Mouse (Mus musculus): Measurements from ENCODE around the gene Btbd18. TPM values are rescaled to one million over a fixed set of nuclear protein-coding genes. Genes with fewer than 3 reads are reported as not detected.
"Not testable (repeated sequence)": the region's sequence is repeated elsewhere in the genome, so short reads cannot be mapped to it uniquely, and the experiment has no call there.

The Btbd18 gene
- total RNA-seq, 2 experiments from 2014 or later = 0.09 TPM; not detected in 1

DNA sequence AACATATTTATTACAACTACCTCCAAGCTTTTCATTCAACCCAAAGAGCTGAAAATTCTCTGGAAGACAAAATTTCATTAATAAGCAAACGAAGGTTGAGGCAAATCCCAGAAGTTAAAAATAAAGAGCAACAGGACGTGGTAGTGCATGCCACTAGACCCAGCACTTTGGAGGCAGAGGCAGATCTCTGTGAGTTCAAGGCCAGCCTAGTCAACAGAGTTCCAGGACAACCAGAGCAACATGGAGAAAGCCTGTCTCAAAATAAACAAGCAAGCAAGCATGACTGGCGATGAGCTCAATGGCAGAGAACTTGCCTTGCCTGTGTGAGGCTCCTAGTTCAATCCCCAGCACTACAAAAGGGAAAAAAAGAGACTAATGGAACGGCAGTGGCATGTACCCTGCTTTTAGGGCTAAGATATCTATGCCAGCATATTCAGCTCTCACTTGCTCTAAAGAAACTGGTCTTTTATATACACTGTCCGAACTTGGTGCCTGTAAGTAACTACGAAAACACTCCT lies 11.8 kb upstream of the Btbd18 start:
- no peak for DNase-seq

DNA sequence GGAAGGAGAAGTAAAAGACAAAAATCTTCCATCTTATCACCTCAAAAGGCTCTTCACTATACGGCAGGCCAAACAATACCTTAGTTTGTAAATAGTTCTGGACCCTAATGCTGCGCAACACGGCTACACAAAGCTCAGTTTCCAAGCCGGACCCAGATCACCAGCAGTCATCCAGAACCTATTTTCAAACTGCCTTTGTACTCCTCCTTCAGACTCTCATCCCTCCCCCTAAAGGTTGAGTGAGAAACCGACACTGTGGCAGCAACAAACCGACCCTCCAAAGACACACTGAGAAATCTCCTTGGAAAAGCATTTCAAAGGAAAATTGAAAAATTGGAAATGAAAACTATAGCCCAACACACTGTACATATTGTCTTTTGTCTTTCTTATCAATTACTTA lies 10.5 kb upstream of the Btbd18 start:
- no peak for DNase-seq

DNA sequence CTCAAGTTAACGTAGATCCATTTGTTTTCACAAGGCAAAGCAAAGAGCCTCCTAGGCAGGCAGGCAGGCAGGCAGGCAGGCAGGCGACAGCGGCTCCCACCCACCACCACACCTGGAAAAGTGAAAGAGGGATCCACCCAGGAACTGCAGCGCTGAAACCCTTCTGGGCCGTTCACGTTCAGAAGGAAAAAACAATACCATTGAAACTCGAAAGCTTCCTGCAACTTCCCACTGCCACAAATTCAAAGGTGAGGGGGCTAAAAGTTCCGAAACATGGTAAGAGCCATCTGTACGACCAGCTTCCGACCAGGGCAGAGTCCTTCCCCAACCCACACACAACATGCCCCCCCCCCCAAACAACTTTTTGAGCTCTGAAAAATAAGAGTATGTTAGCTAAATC lies 9.2 kb upstream of the Btbd18 start:
- no peak for DNase-seq

DNA sequence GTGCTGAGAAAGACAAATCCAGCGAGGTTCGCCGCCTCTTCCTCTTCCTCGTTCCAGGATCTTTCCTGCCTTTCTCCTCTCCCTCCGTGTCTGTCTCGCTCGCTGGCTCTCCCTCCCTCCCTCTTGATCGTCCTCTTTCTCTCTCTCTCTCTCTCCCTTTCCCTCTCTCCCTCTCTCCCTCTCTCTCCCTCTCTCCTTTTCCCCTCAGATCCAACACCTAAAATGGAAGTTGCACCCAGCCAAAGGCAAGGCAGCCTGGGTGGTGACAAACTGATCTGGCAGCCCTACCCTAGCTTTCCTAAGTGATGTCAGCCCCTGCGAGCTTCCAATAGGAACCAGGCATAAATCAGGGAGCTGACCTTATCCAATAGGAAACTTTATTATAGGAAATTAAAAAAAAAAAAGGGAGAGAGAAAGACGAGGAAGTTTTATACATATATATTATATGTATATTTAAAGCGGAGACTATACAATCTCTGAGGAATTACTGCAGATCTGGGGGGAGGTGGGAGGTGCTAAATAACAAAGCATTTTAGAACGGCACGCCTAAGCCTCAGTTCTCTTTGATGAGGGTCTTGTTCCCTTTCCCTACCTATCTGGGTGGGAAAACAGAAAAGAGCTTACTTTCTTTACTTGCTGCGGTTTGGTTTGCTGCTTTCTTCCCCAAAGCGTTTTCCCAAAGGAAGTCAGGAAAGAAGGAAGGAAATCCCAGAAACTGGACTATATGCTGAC lies 8.2 kb upstream of the Btbd18 start, which contains the start of gene Ctnnd1:
Gene Ctnnd1 (minus strand): TSS at position 302 of the 732 bp plus-strand sequence.
- DNase-seq = peak; percentile 74

DNA sequence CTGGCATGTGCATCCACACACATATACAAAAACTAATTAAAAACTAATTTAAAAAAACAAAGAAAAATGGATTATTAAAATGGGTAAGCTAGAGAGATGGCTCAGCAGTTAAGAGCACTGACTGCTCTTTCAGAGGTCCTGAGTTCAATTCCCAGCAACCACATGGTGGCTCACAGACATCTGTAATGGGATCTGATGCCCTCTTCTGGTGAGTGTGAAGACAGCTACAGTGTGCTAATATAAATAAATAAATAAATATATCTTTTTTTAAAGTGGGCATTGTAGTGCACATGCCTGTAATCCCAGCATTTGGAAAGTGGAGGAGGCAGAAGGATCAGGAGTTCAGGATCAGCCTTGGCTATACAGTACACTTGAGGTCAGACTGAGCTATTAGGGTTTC lies 5.5 kb upstream of the Btbd18 start:
- DNase-seq = no peak

DNA sequence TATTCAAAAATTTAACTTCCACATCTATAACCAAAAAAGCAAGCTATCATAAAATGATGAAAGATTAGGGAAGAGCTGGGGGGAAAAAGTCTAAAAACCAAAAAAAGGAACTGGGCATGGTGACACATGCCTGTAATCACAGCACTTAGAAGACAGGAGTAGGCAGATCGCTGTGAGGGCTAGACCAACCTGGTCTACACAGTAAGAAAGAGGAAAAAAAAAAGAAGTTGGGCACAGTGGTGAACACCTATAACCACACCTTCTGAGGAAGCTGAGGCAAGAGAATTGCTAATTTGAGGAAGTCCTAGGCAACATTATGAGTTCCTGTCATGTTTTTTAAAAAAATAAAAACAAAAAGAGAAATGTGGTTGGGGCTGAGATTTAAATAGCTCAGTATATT lies 3.0 kb upstream of the Btbd18 start:
- no peak for DNase-seq

DNA sequence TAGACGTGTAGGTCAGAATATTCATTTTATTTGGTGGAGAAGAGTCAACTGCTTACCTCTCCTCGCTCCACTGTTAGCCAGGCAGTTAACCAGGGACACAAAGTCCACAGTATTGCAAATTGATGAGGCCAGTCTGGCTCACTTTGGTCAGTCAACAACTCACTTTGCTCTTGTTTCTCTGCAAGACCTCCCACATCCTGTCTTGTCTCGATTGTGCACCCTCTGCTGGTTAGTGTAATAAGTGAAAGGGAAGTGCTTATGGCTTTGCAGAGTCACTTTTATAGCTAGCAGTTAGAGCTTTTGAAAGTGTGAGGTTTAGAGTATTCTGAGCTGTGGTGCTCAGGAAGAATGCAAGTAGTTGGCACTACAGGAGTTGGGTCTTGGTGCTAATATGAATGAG lies 1.4 kb downstream of the Btbd18 start:
- DNase-seq = no peak

DNA sequence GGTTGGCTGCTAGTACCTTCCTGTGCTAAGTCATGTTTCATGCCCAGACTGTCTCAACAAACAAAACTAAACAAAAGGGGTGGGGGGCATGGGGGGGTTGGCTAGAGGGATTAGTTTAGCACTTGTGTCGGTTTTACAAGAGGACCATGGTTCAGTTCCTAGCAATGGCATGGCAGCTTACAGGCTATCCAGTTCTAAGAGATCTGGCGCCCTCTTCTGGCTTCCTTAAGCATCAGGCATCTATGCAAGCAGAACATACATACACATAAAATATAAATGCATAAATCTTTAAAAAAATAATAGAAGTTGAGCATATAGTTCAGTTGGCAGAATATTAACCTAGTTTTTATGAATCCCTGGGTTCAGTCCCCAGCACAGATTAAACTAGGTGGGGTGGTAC lies 4.0 kb downstream of the Btbd18 start:
- DNase-seq = peak; percentile 45

DNA sequence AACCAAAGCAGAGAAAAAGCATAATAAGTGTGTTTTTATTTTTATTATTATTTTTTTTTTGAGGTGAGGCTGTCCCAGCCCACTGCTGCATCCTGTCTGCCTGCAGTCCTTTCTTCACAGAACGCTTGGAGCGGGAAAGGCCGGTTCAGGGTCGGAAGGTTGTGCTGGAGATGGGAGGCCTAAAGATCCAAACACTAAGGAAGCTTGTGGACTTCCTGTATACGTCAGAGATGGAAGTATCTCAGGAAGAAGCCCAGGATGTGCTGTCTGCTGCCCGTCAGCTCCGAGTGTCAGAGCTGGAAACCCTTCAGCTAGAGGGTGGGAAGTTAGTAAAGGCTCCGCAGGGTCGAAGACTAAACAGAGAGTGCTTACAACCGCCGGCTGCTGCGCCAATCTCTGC lies 7.2 kb downstream of the Btbd18 start:
- no peak for DNase-seq

DNA sequence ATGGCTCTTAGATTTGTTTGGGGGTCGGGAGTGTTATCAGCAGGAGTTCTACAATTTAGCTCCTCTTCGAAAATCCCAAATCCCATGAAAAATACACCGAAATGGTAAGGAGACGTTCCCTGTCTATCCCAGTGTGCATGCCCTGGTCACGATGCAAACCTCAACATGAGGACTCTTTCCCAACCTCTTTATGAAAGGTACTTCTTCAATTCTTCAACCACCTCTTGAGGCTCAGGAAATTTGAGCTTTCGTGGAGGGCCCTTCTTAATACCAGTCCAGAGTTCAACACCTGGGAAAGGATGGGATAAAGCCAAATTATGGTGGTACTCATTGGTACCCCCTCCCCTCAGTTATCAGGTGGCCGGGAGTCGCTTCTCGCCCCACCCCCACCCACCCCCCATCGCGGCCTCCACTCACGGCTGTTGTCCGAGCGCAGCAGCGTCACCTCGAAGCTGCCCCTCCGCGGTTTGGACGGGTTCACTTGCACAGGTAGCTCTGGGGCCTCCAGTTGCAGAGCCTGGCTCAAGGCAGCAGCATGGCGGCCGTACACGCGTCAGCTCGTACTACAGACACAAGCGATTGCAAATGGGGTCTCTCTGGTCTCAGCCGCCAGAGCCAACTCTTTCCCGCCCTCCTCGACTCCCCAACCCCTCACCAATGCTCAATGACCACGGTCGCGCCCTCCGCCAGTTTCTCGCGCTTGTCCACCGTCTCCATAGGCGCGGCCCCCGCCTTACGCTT lies 11.1 kb downstream of the Btbd18 start:
- no peak for DNase-seq

DNA sequence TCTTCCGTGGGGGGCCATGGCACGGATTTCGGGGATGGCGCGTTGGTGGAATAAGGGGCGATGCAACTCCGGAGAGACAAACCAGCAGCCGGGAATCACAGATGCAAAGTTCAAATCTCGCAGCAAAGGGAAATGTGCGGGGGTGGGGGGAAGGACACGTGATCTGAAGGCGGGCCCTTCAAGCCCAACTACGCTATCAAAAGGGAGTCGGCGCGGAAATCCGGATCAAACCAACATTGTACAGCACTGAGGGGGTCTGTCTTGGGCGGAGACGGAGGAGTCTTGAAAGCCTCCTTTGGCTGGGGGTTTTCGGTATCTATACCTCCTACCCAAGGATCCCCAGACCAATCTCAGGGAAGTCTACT lies 11.7 kb downstream of the Btbd18 start, which contains the start of gene Selenoh:
Gene Selenoh (minus strand): TSS at position 202 of the 365 bp plus-strand sequence.
- peak; percentile 71 for DNase-seq

DNA sequence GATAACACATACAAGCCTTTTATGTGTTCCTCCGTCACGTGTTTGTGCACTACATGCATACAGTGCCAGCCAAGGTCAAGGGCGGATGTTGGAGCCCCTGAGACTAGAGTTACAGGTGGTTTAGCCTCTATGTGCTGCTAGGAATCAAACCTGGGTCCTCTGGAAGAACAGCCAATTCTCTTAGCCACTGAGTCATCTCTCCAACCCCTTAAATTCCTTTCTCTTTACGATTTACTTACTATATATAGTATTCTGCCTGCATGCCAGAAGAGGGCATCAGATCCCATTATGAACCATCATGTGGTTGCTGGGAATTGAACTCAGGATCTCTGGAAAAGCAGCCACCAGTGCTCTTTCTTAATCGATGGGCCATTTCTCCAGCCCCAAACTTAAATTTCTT lies 12.7 kb downstream of the Btbd18 start:
- DNase-seq = not testable (repeated sequence)

DNA sequence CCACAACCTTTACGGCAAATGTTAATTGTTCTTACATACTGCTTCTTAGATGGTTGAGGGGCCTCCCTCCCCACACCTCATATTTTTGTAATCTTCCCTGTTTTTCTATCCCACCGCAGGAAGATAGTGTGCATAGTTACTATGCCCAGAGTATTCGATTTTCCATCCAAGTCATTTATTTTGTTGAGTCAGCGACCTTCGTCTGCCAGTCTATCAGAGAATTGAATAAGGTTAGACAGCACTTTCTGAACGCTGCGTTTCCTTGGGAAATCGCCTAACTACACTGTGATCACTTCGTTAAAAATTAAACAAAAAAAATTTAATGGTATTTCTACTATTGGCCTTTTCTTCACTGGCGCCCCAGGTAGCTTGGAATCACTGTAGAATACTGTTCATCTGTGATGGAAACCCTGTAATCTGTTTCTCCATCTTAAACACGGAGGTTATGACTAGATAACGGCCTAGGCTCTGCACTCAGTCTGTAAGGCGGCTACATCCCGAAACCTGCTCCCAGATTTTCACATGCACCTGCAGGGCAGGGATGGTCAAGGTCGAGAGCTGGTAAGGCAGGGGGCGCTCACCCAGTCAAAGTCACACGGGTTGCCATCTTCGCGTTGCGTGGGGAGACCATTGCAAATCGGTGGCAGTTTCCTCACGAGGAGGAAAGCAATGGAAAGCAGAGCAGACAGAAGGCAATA lies 18.5 kb downstream of the Btbd18 start:
- DNase-seq = no peak

DNA sequence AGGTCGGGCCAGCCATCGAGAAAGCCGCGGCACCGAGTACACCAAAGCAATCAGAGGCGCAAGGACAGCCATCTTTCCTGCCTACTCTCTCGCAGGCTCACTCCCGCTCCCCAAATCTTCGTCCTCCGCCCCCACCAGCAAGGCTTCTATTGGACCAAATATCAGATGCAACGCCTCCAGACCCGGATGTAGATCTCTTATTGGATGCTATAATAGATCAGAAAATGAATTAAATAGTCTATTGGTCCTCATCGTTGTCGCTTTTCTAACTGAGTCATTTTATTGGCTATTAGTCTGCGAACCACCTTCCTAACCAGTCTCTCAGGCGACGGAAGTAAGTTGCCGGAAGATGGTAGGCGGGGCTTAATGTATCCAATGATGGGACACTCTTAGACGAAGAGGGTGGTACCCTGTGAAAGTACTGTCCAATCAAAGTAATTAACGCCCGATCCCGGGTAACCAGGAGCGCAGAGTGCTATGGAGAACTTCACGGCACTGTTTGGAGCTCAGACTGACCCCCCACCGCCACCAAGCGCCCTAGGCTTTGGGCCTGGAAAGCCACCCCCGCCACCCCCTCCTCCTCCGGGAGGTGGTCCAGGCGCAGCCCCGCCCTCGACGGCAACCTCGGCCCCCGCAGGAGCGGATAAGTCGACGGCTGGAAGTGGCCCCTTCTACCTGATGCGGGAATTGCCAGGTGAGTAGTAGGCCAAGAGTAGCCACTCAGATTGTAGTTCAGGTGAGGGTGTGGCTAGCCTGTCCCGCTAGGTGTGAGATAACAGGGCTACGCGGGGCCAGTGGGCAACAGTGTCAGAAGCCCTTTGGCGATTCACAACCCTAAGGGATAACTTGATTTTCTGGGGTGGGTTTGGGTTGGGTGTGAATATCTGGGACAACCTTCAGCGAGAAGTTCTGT lies 19.3 kb downstream of the Btbd18 start, which contains the start of the genes Gm28635 and Med19:
Gene Gm28635 (minus strand): TSS at position 74 of the 913 bp plus-strand sequence.
Gene Med19 (plus strand): TSS at position 435 of the 913 bp plus-strand sequence.
- peak; percentile 78 for DNase-seq

DNA sequence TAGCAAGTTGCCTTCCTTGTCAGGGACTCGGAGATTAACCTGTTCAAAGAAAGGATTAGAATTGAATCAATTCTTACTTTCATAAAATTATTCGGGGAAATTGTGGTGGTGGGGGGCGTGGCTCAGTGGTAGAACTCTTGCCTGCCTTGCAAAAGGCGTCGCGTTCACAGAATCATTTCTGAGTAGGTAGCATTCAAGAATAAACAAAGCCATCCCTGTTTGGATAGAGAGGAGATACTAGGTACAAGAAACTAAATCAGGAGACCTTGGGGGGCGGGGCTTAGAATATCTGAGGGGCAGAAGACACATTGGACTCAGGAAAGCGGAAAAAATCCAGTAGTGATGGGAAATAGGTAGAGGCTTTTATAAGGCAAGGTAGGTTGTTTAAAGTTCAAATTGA lies 20.1 kb downstream of the Btbd18 start, which contains the start of gene Tmx2:
Gene Tmx2 (minus strand): TSS at position 125 of the 400 bp plus-strand sequence.
- DNase-seq = no peak

DNA sequence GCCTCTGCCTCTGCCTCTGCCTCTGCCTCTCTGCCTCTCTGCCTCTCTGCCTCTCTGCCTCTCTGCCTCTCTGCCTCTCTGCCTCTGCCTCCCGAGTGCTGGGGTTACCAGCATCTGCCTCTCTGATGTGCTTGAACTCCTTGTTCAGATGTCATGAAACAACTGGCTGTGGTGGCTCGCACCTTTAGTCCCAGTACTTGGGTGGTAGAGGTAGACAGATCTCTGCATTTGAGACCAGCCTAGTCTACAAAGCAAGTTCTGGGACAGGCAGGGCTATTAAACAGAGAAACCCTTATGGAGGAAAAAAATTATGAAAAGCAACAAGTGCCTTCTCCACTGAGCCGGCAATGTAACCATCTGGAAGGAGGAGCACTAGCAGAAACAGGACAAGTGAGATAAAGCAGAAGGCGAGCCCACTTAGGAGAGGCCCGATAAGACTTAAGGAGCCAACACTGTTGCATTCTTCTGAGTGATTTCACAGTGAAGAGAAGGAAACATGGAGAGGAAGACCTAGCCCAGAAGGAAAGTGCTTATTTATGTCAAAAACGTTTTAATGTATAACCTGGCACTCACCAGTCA lies 23.8 kb downstream of the Btbd18 start:
- no peak for DNase-seq

DNA sequence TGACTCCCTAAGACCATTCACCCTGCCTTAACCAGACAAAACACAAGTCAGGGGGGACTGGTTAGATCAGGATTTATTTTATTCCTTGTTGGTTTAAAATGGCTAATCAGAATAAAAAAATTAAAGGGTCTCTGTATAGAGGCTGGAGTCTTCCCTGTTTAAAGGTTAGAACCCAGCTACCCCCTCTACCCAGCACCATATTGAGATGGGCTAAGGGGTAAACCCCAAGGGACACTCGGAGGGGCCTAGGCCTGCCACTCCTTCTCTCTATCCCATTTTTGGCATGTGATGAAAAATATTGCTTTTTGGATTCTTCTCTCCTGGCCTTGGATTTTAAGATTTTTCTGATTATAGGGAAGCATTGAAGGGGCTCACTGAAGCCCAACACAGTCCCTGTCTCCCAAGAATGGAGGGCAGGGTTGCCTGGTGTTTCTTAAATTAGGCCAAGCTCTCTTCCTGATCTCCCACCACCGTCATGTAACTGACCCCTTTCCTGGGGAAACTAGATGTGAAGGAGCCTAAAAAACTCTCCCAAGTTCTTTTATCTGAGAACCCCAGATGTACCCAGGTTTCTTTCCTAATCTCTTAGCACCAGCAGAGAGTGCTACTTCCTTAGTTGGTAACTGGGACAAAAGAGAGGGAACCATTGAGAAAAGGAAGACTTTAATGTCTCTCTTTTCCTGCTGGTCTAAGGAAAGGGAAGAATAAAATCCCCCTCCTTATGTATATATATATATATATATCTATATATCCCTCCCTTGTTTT lies 29.4 kb downstream of the Btbd18 start:
- no peak for DNase-seq

DNA sequence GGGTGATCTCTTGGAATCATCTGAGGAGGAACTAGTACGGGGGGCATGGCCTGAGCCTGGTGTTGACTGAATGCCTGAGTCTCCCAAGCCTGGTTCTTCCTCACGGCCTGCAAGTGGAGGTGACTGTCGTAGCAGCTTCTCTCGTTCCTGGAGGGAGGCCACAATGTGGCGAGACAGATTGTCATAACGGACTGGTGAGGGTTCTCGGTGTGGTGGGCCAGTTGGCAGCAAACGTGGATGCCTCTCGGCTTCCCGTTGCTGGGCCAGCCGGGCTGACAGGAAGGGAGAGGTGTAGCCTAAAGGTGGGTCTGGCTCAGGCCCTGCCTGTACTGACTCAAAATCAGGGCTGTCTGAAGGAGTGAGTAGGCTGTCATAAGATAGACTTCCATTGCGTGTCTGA lies 31.2 kb downstream of the Btbd18 start:
- DNase-seq = no peak

DNA sequence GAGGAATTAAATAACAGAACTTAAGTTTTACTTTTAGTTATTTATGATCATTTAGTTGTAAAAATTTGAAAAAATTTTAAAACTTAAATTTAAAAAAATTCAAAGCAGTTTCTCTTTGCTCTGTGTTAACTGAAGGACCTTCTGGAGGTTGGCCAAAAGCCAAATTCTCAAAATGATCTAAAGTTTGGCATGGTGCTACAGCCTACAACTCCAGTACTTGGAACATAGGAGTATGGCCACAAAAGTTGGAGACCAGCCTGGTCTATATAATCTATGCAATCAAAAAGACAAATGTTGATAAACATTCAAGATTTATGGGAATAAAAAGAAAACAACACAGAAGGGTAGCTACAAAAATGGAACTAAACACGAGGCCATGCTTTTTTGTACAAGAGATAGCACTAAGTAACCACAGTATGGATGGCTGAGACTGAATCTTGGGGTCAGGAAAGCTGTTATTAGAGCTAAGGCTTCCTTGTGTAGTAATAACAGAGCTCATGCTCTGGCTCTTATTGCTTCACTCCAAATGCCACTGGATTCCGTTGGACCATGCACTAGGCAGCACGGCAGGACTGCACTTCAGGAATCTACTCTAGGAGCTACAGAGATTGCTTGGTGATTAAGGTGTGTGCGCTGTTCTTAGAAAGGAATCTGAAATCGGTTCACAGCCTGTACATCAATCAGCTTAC lies 36.3 kb downstream of the Btbd18 start:
- DNase-seq = no peak

DNA sequence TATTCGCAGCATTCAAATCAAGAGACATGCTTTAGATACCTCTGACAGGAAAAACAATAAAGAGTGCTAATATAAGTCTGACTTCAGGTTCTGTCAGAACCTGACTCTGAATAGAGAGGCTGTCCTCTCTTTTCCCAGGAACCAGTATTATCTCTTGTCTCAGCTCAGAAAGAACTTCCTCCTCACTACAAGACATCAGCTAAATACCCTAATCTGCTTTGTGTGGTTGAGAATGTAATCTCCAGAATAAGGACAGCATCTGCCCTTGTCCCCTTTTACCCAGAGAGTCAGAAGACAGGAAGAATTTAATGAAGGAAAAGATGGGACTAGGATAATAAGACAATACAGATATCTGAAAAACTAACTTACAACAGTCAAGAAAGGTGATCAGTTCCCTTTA lies 44.6 kb downstream of the Btbd18 start:
- no peak for DNase-seq

All from gastrocnemius, postnatal 10 days (tissue).